Mouse (Mus musculus) ovary, adult 2 months (tissue): ENCODE data around the gene Ephb4. TPM values are rescaled to one million over a fixed set of nuclear protein-coding genes. Genes with fewer than 3 reads are reported as not detected.

Source experiments
- polyA plus RNA-seq: library from polyadenylated mRNA; depleted of rRNA; stranded (reverse); fragments of >200 nt; gene quantifications from 2 replicates; pipeline ENCODE4 v1.2.3, GENCODE M21; 2012; rRNA removed

Gene Ephb4
- polyA plus RNA-seq, result 77.9 and 78.8 TPM in 2 replicates

DNA sequence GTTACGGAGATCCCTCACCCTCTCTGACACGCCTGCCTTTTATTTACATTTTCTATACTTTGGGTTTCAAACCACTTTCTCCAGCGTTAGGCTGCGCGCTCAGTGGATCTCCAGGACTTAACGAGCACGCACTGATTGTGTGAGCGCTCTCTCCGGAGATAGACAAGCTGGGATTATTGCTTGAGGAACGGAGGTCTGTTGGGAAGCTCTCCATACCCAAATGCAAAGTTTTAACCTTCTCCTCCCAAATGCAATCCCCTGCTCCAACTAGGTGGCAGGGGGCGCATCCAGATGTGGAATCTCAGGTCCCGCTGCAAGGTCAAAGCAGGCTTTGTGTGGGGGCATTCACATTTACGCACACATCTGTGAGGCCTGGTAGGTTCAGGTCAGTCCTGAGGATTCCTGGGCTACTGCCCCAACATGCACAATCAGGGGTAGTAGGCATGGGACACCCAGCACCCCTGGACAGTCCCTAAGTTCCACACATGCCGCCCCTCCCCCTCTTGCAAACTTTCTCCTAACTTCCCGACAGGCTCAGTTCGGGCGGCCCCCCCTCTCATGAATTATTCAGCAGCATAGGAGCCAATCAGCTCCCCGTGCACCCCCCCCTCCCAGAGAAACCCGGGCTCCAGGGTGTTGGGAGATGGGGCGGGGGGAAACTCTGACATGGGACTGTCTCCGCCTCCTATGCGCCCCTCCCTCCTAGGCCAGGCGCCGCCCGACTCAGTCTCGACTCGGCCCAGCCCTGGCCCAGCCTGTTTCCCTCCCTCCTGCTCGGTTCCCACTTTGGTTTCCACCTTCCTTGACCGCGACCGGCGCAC, at the start of gene Ephb4:
Ephb4 (plus strand) TSS at position 726 of the 821 bp plus-strand sequence.

DNA sequence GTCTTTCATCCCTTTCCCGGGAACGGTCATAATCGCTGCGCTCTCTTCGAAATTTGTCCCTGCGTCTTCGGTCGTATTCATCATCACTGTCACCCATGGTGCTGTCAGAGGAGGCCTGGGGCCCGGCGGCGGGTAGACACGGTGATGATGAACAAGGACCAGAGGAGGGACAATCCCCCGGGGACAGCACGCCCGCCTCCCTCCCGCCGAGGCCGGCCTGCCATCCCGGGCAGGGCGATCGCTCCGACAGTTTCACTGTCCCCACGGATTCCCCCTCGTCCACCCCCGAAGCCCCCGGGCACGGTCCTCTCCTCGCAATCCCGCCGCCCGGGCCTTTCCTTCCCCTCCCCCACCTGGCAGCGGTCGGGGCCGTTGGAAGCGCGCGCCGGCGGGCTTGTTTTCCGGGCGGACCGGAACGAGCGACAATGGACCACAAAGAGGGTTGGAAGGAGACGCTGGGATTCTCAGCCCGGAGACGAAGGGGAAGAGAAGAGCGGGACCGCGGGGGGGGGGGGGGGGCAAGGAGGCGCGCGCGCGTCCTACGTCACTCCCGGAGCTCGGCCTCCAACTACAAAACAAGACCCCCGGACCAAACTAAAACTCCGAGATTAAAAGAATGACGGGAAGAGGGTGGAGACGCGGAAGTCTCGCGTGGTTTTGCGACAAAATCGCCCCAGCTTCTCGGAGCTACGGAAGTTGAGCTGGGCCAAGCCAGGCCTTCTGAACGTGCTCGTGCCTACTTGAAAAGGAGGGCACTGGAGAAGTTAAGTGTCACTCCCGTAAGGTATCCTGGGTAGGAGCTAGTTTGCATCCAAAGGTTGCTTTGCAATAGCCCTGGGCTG, 42.6 kb upstream of the Ephb4 start, which contains the start of gene Srrt:
Srrt (minus strand) TSS at position 604 of the 842 bp plus-strand sequence.

DNA sequence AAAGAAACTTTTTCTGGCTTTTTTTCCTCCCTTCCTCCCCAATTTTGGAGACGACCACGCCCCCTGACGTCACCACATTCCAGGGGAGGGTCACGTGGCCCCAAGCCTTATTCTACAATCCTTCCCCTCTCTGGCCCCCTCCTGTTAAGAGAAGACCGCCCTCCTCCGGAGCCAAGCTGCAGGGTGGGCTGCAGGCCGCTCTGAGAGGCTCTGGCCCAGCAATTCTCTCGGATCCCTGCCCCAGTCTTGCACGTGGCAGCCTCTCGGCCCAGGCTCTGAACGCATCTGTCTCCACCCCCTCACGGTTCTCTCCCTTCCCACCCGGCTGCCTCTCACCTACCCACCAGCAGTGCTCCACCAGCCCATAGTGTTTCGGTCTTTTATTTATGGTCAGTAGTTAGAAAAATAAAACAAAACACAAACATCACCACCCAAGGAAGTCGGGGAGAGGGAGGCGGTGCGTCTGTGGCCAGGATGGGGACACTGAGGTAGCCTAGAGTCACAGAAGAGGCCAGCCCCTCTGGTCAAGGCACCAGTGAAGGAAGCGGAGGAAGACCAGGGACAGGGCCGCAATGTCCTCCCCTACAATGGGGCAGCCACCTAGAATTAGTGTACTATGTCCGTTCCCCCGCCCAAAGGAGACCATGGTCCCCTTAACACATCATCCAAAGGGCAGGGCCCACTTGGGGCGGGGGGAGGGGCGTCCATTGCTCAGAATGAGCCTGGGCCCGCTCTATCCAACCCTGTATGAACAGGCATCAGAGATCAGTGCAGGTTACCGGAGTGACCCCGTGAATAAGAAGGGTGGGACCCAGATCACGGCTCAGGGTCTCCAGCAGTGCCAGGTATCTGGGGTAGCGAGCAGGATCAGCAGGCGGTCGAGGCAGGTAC, 35.5 kb upstream of the Ephb4 start, which contains the start of gene Trip6:
Trip6 (minus strand) TSS at position 212 of the 891 bp plus-strand sequence.

DNA sequence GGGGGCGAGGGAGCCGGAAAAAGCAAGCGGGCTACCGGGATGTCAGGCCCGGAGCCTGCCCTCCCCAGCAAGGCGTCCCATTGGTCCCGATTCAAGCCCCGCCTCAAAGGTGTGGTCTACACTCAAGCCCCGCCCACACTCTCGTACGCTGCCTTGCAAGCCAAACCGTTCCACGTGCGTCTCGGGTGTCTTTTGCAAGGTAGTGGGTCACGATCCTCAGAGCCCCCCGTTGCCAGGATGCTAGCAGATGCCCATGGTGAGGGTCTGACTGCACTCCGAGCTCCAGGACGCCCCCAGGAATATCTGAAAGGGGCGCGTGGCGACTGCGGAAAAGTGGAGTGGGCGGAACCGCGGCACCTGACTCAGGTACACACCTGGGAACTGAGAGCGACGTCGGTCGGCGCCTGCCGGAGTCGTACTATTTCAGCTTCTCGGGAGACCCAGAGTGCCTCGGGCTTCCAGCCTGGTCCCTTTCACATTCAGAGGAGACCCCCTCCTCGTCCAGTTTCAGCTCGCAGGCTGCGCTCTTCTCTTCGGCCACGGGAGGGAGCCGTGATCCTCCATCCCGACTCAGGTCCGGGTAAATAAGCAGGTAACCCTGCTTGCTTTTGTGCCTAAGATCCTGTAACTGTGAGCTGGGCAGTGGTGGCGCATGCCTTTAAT, 16.3 kb upstream of the Ephb4 start, which contains the start of gene Slc12a9:
Slc12a9 (minus strand) TSS at position 86 of the 663 bp plus-strand sequence.

Other genes with a start within 250 kb of the Ephb4 start
- 9.6 and 14.3 TPM in 2 replicates for gene Trim56, start 233.9 kb upstream of the Ephb4 start, polyA plus RNA-seq
- gene Muc3, start 200.8 kb upstream of the Ephb4 start, polyA plus RNA-seq, result 0.29 and 0.32 TPM in 2 replicates
- 1.9 and 2.9 TPM in 2 replicates for gene Muc3a, start 137.7 kb upstream of the Ephb4 start, polyA plus RNA-seq
- gene Ache, start 62.6 kb upstream of the Ephb4 start, polyA plus RNA-seq, result 1.2 and 1.3 TPM in 2 replicates
- 12.0 and 14.2 TPM in 2 replicates for gene Ufsp1, start 55.5 kb upstream of the Ephb4 start, polyA plus RNA-seq
- 163 and 171 TPM in 2 replicates for gene Srrt, start 42.4 kb upstream of the Ephb4 start, polyA plus RNA-seq
- gene Trip6, start 35.7 kb upstream of the Ephb4 start, polyA plus RNA-seq, result 99.6 and 100.0 TPM in 2 replicates
- gene Slc12a9, start 16.5 kb upstream of the Ephb4 start, polyA plus RNA-seq, result 33.8 and 36.0 TPM in 2 replicates
- 0.28 and 0.45 TPM in 2 replicates for gene Zan, start 127.0 kb downstream of the Ephb4 start, polyA plus RNA-seq
- 50.2 and 64.6 TPM in 2 replicates for gene Pop7, start 152.4 kb downstream of the Ephb4 start, polyA plus RNA-seq
- 49.3 and 49.4 TPM in 2 replicates for gene Gigyf1, start 168.4 kb downstream of the Ephb4 start, polyA plus RNA-seq
- 0.60 TPM in 1 of 2 replicates, not detected in the other for gene Epo, start 183.1 kb downstream of the Ephb4 start, polyA plus RNA-seq
- gene Gnb2, start 183.4 kb downstream of the Ephb4 start, polyA plus RNA-seq, result 1,508 and 1,755 TPM in 2 replicates
- gene Actl6b, start 203.4 kb downstream of the Ephb4 start, polyA plus RNA-seq, result 0.08 TPM in 1 of 2 replicates, not detected in the other
- 1.9 TPM in 2 replicates for gene Tfr2, start 219.7 kb downstream of the Ephb4 start, polyA plus RNA-seq